Mouse (Mus musculus) forebrain, embryonic 16.5 days (tissue): Measurements from ENCODE around the gene Zmiz1. TPM values are rescaled to one million over a fixed set of nuclear protein-coding genes. Genes with fewer than 3 reads are reported as not detected.

Experiments
- ATAC-seq: fragments of 200-750 bp; cut with Nextera tagmentation; 2 replicates; pipeline ENCODE4 v1.8.0; 2017; ENCODE audit warnings: mild to moderate bottlenecking, moderate library complexity
- H3K27ac ChIP-seq: fragments of 300-500 bp; sonication (generic); 2 replicates; pipeline ENCODE4 v1.5.1; 2014; ENCODE audit warnings: low read length, control low read depth
- H3K27me3 ChIP-seq: fragments of 300-500 bp; sonication (generic); replicated peaks from 2 replicates; pipeline ENCODE4 v1.6.1; 2014; ENCODE audit warnings: low read length; ENCODE audit not compliant: control insufficient read depth, insufficient read depth
- H3K36me3 ChIP-seq: fragments of 300-500 bp; sonication (generic); 2 replicates; pipeline ENCODE4 v1.6.1; 2014; ENCODE audit not compliant: control insufficient read depth, insufficient read depth
- H3K4me1 ChIP-seq: fragments of 300-500 bp; sonication (generic); replicated peaks from 2 replicates; pipeline ENCODE4 v1.6.1; 2014; ENCODE audit warnings: low read length; ENCODE audit not compliant: control insufficient read depth, insufficient read depth
- H3K4me2 ChIP-seq: fragments of 300-500 bp; sonication (generic); 2 replicates; pipeline ENCODE4 v1.6.1; 2014; ENCODE audit warnings: mild to moderate bottlenecking, low read length, control low read depth
- H3K4me3 ChIP-seq: fragments of 300-500 bp; sonication (generic); replicated peaks from 2 replicates; pipeline ENCODE4 v1.5.1; 2014; ENCODE audit warnings: mild to moderate bottlenecking, low read length, control low read depth
- H3K9ac ChIP-seq: fragments of 300-500 bp; sonication (generic); replicated peaks from 2 replicates; pipeline ENCODE4 v1.6.1; 2014; ENCODE audit warnings: low read depth, low read length, control low read depth
- H3K9me3 ChIP-seq: fragments of 300-500 bp; sonication (generic); 2 replicates; pipeline ENCODE4 v1.6.1; 2016; ENCODE audit warnings: low read length; ENCODE audit not compliant: control insufficient read depth
- WGBS: fragments of 180-500 bp; shearing (Covaris S2); extraction: QIAGEN DNeasy Blood & Tissue Kit; methylation state at CpG from one replicate; pipeline ENCODE4 v1.1.7; 2014; 5-methylcytosine and 5-hydroxymethylcytosine counted together
- polyA plus RNA-seq: library from polyadenylated mRNA; unstranded; fragments of >200 nt; fragmentation: Nextera tagmentation; extraction: Ambion mirVana; gene quantifications from 2 replicates; pipeline ENCODE4 v1.2.1, GENCODE M21; 2015

The Zmiz1 gene
- polyA plus RNA-seq, 1 experiment from 2014 or later, result 56.6 TPM

DNA sequence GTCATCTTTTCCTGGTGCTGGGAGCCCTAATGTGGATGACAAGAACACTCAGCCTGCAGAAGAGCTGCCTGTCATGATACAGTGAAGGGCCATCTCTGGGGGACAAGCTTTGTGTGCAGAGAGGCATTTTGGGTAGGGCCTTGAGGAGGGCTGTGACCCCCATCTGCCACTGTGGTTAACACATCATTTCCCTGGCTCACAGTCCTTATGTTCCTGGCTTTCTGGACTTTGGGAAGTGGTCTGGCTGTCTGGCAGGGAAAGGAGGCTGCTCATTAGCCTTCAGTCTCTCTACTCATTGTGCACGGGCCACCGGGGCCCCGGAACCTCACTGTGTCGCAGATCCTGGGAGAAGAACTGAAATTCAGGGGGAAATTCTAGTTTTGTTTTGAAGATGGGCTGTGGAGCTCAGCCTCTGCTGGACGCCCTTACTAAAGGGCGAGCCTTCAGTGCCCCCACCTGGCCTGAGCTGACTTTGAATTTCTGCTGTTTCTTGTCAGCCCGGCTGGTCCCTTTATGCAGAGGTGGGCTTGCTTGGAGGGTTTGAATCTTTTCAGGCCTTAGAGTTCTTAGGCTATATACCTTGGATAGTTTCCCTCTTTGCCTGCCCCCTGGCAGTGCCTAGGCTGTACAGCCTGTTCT, 10.0 kb downstream of the Zmiz1 start:
- no peaks in the 10 kb centered on the region for H3K9me3 ChIP-seq
- H3K36me3 ChIP-seq, result no peaks in the 10 kb centered on the region
- H3K4me2 ChIP-seq, result no peak overlapping the region
- peaks cover 92% of the 10 kb centered on the region for H3K4me1 ChIP-seq
- 39% methylated on average over 7 of the region's 7 CpGs for WGBS
- ATAC-seq, result no peak
- no peak overlapping the region for H3K4me3 ChIP-seq
- H3K27me3 ChIP-seq, result no peaks in the 10 kb centered on the region
- no peak overlapping the region for H3K9ac ChIP-seq
- H3K27ac ChIP-seq, result peak overlapping the region; percentile 38; the same call in 1 of the 2 replicates

DNA sequence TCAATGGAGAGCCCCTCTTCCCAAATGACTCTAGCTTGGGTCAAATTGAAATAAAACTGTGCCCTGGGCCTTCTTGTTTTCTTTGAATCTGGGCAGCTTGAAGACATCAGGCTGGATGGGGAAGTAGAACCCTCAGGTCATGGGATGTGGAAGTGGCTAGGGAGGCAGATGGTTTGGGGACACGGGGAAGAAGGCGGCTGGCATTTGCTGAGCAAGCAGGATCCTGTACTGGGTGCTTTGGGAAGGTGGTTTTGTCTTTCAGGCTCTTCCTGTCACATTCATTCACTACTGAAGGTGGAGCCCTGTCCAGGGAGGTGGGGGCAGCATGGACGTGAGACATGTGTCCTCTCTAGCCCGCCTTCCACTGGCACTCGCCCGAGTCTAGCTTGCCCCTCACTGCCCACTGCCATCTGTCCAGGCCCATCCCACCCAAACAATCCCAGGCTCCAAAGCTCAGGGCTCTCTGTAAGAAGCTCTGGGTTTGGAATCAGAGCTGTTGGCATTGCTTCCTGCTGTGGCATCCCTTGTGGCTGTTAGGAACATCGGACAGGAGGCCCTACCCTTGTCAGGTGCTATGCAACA, 11.3 kb downstream of the Zmiz1 start:
- Histone ChIP-seq H3K27ac (peak overlapping the region; percentile 45), H3K4me2 (no peak overlapping the region), H3K4me1 (peaks cover 92% of the 10 kb centered on the region), H3K27me3 (no peaks in the 10 kb centered on the region), H3K36me3 (no peaks in the 10 kb centered on the region), H3K4me3 (no peak overlapping the region), H3K9me3 (no peaks in the 10 kb centered on the region), H3K9ac (no peak overlapping the region)
- WGBS, result 61% methylated on average over 7 of the region's 7 CpGs
- no peak for ATAC-seq

DNA sequence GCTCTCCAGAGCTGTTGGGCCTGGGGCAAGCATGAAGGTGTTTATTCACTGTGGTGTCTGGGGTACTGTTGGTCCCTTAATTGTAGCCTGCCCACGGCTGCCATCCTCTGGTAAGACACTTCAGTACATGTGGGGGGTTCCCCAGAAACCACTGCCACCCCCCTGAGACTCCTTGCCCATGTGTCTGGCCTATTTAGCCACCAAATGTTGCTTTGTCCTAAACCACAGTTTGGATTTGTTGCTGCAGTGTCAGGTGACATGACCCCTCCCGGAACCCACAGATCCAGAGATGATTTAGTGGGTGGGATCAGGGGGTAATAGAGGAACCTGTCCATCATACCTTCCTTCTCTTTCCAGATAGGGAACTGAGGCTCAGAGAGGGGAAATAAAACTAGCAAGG, 12.1 kb downstream of the Zmiz1 start:
- H3K4me1 ChIP-seq, result peaks cover 93% of the 10 kb centered on the region
- no peak overlapping the region for H3K4me3 ChIP-seq
- no peaks in the 10 kb centered on the region for H3K9me3 ChIP-seq
- no peak overlapping the region for H3K9ac ChIP-seq
- ATAC-seq, result no peak
- no peak overlapping the region for H3K27ac ChIP-seq
- H3K27me3 ChIP-seq, result no peaks in the 10 kb centered on the region
- 52% methylated on average over 2 of the region's 2 CpGs for WGBS
- H3K4me2 ChIP-seq, result no peak overlapping the region
- no peaks in the 10 kb centered on the region for H3K36me3 ChIP-seq

DNA sequence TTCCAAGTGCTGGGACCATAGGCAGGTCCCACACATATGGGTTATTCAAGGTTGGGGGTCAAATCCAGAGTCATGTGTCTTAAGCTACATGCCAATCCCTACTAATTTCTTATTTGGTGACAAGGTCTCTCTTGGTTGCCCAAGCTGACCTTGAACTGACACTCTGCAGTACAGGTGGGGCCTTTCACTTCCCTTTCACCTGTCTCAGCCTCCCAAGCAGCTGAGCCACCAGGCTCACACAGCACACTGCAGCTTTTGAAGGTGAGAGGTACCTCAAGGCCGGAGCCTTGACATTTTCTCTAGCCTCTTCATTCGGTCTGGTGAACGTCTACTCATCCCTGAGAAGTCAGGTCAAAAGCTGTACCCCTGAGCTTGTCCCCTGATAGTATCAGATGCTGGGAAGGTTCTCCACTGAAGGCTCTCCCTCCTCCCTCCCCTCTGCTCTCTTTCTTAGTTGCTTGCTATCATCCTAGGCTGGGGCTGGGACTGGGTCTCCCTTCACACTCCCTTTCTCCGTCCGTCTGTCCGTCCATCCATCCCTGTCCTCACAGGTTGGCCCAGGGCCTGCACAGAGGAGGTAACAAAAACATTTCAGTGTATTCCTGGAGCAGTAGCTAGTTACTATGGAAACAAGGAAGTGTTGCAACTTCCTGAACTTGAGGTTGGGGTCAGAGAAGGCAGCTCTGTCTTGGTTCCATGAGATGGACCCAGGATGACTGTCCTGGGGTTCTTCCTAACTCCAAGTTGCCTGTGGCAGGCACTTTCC, 13.3 kb downstream of the Zmiz1 start:
- no peak for ATAC-seq
- Histone ChIP-seq H3K4me3 (no peak overlapping the region), H3K27me3 (no peaks in the 10 kb centered on the region), H3K4me2 (no peak overlapping the region), H3K9ac (no peak overlapping the region), H3K4me1 (peaks cover 96% of the 10 kb centered on the region), H3K36me3 (no peaks in the 10 kb centered on the region), H3K9me3 (no peaks in the 10 kb centered on the region), H3K27ac (no peak overlapping the region)
- WGBS, result 85% methylated on average over 6 of the region's 6 CpGs

DNA sequence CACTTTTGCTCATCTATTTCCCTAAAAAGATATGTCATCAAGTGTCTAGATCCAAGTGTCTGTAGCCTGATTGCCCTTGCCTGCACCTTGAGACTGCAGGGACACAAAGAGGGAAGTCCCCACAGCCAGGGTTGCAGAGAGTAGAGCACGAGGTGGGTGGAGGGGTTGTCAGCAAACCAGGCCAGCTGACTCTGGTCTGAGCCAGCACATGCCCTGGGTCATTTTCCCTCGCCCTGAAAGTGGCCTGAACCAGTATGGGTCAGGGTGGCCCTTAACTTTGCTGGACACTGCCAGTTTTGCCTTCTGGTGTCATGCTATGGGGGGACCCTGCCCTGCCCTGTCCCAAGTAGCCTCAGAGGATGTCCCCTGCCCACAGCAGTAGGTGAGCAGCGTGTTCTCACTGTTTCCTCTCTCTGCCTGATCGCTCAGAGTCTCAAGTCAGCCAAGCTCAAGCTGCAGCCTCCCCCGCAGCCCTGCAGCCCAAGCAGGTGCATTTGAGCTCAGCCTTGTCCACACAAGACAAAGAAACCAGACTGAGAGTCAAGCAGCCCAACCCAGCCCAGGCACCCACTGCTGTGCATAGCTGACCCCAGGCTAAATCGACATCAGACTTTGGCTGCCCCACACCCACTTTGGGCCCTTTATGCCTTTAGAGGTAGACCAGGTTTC, 14.1 kb downstream of the Zmiz1 start:
- peak overlapping the region; percentile 20; the same call in 1 of the 2 replicates for H3K27ac ChIP-seq
- ATAC-seq, result no peak
- no peak overlapping the region for H3K4me2 ChIP-seq
- no peaks in the 10 kb centered on the region for H3K9me3 ChIP-seq
- no peaks in the 10 kb centered on the region for H3K27me3 ChIP-seq
- whole genome bisulfite sequencing, result 46% methylated on average over 6 of the region's 6 CpGs
- no peaks in the 10 kb centered on the region for H3K36me3 ChIP-seq
- no peak overlapping the region for H3K9ac ChIP-seq
- H3K4me1 ChIP-seq, result peaks cover 96% of the 10 kb centered on the region
- H3K4me3 ChIP-seq, result no peak overlapping the region

DNA sequence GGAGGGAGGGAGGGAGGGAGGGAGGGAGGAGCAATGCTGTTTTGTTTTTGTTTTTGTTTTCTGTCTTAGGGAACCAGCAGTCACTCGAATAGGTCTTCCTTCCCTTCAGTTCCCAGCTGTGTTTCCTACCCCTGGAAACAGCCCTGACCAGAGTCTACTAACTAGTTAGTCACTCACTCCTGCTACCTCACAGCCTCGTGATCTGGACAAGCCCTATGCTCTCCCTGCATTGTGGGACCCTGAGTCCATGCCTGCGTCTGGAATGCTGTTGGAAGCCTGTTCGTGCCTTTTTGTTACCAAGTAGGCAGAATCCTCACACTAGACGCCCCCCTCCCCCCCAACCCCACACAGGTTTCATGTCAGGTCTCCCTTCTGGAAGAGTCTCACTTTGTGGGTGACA, 15.0 kb downstream of the Zmiz1 start:
- H3K4me1 ChIP-seq, result peaks cover 96% of the 10 kb centered on the region
- WGBS, result 32% methylated on average over 5 of the region's 5 CpGs
- peak overlapping the region; percentile 16; the same call in 1 of the 2 replicates for H3K27ac ChIP-seq

DNA sequence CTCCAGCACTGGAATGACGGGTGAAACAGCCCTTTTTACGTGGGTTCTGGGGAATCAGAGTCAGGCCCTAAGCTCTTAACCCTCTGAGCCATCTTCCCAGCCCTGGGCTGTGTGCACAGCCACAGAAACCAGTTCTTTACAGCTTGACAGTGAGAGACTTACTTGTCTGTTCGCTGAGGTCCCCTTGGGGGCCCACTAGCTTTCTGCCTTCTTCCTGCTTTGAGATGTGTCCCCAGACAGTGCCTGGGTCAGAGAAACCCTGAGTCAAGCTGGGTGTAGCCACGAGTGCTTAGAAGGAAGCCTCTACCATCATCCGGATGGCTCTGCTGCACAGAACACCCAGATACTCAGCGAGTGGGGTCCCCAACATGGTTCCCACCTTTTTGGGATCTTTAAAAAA, 15.7 kb downstream of the Zmiz1 start:
- WGBS, result 59% methylated on average over 6 of the region's 6 CpGs
- Histone ChIP-seq H3K4me3 (no peak overlapping the region), H3K9ac (no peak overlapping the region)

More for the DNA sequence above, 15.0 kb downstream of the Zmiz1 start:
- Histone ChIP-seq H3K27me3 (no peaks in the 10 kb centered on the region), H3K4me3 (no peak overlapping the region), H3K9ac (no peak overlapping the region), H3K4me2 (no peak overlapping the region), H3K9me3 (no peaks in the 10 kb centered on the region), H3K36me3 (no peaks in the 10 kb centered on the region)
- no peak for ATAC-seq

DNA sequence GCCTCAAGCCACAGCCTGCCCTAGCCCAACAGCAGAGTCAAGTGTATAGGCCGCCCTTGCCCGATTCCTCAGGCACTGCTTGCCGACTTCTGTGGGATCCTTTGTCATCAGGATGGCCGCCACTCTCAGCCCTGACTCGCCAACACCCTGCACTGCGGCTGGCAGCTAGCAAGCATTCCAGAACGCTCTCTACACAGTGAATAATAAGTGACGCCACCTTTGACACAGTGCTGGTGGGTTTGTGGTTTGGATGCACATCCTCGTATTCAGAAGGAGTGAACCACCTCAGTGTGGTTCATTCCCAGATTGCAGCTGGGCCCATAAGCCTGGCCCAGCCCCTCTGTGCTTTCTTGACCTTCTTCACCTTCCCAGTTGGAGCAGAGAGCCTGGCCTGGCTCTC, 17.1 kb downstream of the Zmiz1 start:
- H3K4me3 ChIP-seq, result no peak overlapping the region
- WGBS, result 41% methylated on average over 9 of the region's 9 CpGs
- H3K27me3 ChIP-seq, result no peaks in the 10 kb centered on the region
- H3K36me3 ChIP-seq, result no peaks in the 10 kb centered on the region
- H3K4me2 ChIP-seq, result no peak overlapping the region
- peaks cover 97% of the 10 kb centered on the region for H3K4me1 ChIP-seq
- 0 out of 2 replicates have a peak overlapping the region, but pooled peaks have one; percentile 15 for H3K9ac ChIP-seq
- peak overlapping the region; percentile 46 for H3K27ac ChIP-seq
- no peak for ATAC-seq
- H3K9me3 ChIP-seq, result no peaks in the 10 kb centered on the region

More for the DNA sequence above, 15.7 kb downstream of the Zmiz1 start:
- Histone ChIP-seq H3K27me3 (no peaks in the 10 kb centered on the region), H3K27ac (peak overlapping the region; percentile 51; the same call in 1 of the 2 replicates), H3K9me3 (no peaks in the 10 kb centered on the region), H3K4me2 (no peak overlapping the region), H3K4me1 (peaks cover 97% of the 10 kb centered on the region), H3K36me3 (no peaks in the 10 kb centered on the region)
- ATAC-seq, result no peak

DNA sequence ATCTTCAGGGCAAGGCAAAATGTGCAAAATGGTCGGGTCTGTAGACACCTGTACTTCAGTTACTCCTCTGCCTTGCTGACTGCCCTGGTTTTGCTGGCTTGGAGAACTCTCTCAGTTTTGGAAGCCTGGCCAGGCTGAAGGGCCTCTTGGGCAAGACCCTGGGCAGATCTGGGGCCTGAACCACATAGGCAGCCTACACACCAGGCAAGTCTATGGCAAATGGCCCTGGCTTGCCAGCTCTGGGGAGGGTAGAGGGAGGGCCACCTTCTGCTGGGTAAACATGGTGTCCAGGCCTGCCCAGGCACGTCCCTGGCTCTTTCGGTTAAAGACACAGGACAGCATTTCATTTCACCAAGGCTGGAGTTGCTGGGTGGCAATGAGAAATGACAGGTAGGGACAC, 17.5 kb downstream of the Zmiz1 start:
- WGBS, result 67% methylated on average over 3 of the region's 3 CpGs
- H3K9ac ChIP-seq, result no peak overlapping the region
- no peak for ATAC-seq
- H3K4me1 ChIP-seq, result peaks cover 97% of the 10 kb centered on the region
- H3K36me3 ChIP-seq, result no peaks in the 10 kb centered on the region
- no peaks in the 10 kb centered on the region for H3K27me3 ChIP-seq
- peak overlapping the region; percentile 42; the same call in 1 of the 2 replicates for H3K27ac ChIP-seq
- H3K9me3 ChIP-seq, result no peaks in the 10 kb centered on the region
- no peak overlapping the region for H3K4me2 ChIP-seq
- no peak overlapping the region for H3K4me3 ChIP-seq
